Comparison of ENCODE assay signal across 18 mouse cellular contexts in the genomic region with DNA sequence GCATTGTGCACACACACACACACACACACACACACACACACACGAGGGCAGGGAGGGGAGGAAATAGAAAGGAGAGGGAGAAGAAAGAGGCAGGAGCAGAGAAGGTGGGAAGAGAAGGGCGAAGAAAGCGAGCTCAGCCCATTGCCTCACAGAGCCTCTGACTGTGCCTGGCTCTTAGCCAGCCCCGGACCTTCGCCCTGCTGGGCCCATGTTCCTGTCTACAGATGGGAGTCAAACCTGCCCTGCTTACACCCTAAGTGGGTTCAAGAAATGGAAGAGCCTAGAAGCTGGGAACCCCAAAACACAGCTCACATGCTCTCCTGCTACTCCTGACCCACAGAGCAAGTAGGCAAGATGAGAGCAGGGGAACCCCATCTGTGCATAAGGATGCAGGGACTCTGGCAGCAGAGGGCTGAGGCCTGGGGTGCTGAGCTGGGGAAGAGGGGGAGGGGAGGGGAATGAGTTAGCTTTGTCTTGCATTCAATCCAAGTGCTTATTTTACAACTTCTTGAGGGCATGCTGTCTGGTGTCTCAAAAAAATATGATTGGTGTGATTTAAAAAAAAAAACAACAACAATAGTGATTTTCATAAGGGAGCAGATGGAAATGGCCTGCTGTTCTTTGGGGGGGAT.
DNase-seq lines count a peak whose midpoint lies in the region; ATAC-seq and TF ChIP-seq lines count a peak whose summit lies in the region.
"Had no signal": no experiment of that assay in that cellular context is flagged by ENCODE, and none has a peak within 500 bp of the region (broad histone marks: within the 10 kb centered on the region; RNA-seq: fewer than 3 reads in every experiment).

No protein-coding gene starts in this region.

- H3K4me3 ChIP-seq in forebrain, postnatal 0 days (ENCODE audit: low read depth, low read length) = no peak overlapping the region
- no peak overlapping the region for H3K4me3 ChIP-seq in midbrain, embryonic 14.5 days (replicated peaks; ENCODE audit: low read depth, low read length)
- no peak overlapping the region for H3K4me3 ChIP-seq in heart, embryonic 10.5 days
- H3K4me3 ChIP-seq: heart, embryonic 12.5 days; left cerebral cortex, adult 2 months; neural tube, embryonic 12.5 days had no signal

- H3K4me1 ChIP-seq in forebrain, postnatal 0 days (ENCODE audit: insufficient read depth) = peaks cover 7% of the 10 kb centered on the region; the same call in 1 of the 2 replicates
- H3K4me1 ChIP-seq in midbrain, embryonic 14.5 days (ENCODE audit: control insufficient read depth, insufficient read depth, low read length) = peaks cover 37% of the 10 kb centered on the region
- peaks cover 28% of the 10 kb centered on the region for H3K4me1 ChIP-seq in heart, embryonic 10.5 days

- peak overlapping the region; percentile 69 for H3K27ac ChIP-seq in forebrain, postnatal 0 days (ENCODE audit: low read depth, low read length)
- H3K27ac ChIP-seq in midbrain, embryonic 14.5 days (replicated peaks; ENCODE audit: low read depth, low read length) = peak overlapping the region; percentile 61; the same call in 1 of the 2 replicates
- no peak overlapping the region for H3K27ac ChIP-seq in heart, embryonic 10.5 days
- H3K27ac ChIP-seq: left cerebral cortex, adult 2 months; neural tube, embryonic 12.5 days; stomach, postnatal 0 days had no signal

- no peak for TF ChIP-seq CTCF in forebrain, postnatal 0 days (IDR thresholded peaks at IDR 0.05; ENCODE audit: low read depth)

- peak; percentile 30 for ATAC-seq in forebrain, postnatal 0 days
- ATAC-seq in midbrain, embryonic 14.5 days (ENCODE audit: low FRiP score, low TSS enrichment) = no peak
- ATAC-seq in erythroblast, adult 5-6 weeks (replicated peaks; ENCODE audit: low FRiP score, poor library complexity, severe bottlenecking) = no peak

- H3K27me3 ChIP-seq in forebrain, postnatal 0 days (ENCODE audit: insufficient read depth, low read length) = no peaks in the 10 kb centered on the region
- no peaks in the 10 kb centered on the region for H3K27me3 ChIP-seq in midbrain, embryonic 14.5 days (ENCODE audit: control insufficient read depth, insufficient read depth, low read length)
- H3K27me3 ChIP-seq in heart, embryonic 10.5 days (ENCODE audit: insufficient read depth, poor library complexity, severe bottlenecking) = peaks cover 7% of the 10 kb centered on the region; the same call in 1 of the 2 replicates
- H3K27me3 ChIP-seq: heart, embryonic 12.5 days; neural tube, embryonic 12.5 days had no signal

- no peak overlapping the region for H3K9ac ChIP-seq in forebrain, postnatal 0 days
- H3K9ac ChIP-seq in midbrain, embryonic 14.5 days (replicated peaks; ENCODE audit: low read length) = no peak overlapping the region
- H3K9ac ChIP-seq: heart, embryonic 12.5 days; neural tube, embryonic 12.5 days had no signal

- H3K36me3 ChIP-seq in forebrain, postnatal 0 days (ENCODE audit: insufficient read depth) = no peaks in the 10 kb centered on the region
- H3K36me3 ChIP-seq in midbrain, embryonic 14.5 days (ENCODE audit: control insufficient read depth, insufficient read depth, low read length) = no peaks in the 10 kb centered on the region
- no peaks in the 10 kb centered on the region for H3K36me3 ChIP-seq in heart, embryonic 10.5 days
- H3K36me3 ChIP-seq: heart, embryonic 12.5 days; neural tube, embryonic 12.5 days had no signal

- DNase-seq in cerebellum, postnatal 14 days = peak; percentile 52 to 57
- no peak for DNase-seq in cerebellum, adult 9-11 months
- peak; percentile 34 to 52 for DNase-seq in adrenal gland, postnatal 36 days
- peak; percentile 58 for DNase-seq in forebrain, postnatal 0 days
- no peak for DNase-seq in midbrain, embryonic 14.5 days
- DNase-seq in heart, embryonic 10.5 days (ENCODE audit: low spot score) = no peak
- DNase-seq: B cell, adult 2 months; cerebellum, adult 8-10 months; gastrocnemius, postnatal 25 days; kidney, adult 8-10 months; kidney, postnatal 4 days; thymus, postnatal 36 days had no signal

- 25% methylated on average over 5 of the region's 5 CpGs for WGBS in forebrain, postnatal 0 days
- WGBS in midbrain, embryonic 14.5 days = 49% methylated on average over 5 of the region's 5 CpGs
- 77% methylated on average over 5 of the region's 5 CpGs for WGBS in heart, embryonic 10.5 days

- no peak overlapping the region for H3K4me2 ChIP-seq in forebrain, postnatal 0 days (ENCODE audit: low read depth)
- no peak overlapping the region for H3K4me2 ChIP-seq in midbrain, embryonic 14.5 days (ENCODE audit: low read length)
- H3K4me2 ChIP-seq: heart, embryonic 12.5 days; liver, embryonic 11.5 days; neural tube, embryonic 12.5 days had no signal

- no peaks in the 10 kb centered on the region for H3K9me3 ChIP-seq in forebrain, postnatal 0 days (ENCODE audit: low read length)
- no peaks in the 10 kb centered on the region for H3K9me3 ChIP-seq in midbrain, embryonic 14.5 days (ENCODE audit: control insufficient read depth, low read length)
- no peaks in the 10 kb centered on the region for H3K9me3 ChIP-seq in heart, embryonic 10.5 days
- H3K9me3 ChIP-seq: heart, embryonic 12.5 days; neural tube, embryonic 12.5 days had no signal

Comparison
In these comparisons a context has a peak if more than half of its experiments do, and no peak if none do; other contexts are left out.
1. DNase-seq: peak in cerebellum, postnatal 14 days (2 of 2), adrenal gland, postnatal 36 days (2 of 2) and forebrain, postnatal 0 days (single experiment); none in cerebellum, adult 9-11 months (single experiment), midbrain, embryonic 14.5 days (single experiment) and heart, embryonic 10.5 days (single experiment).